Mouse (Mus musculus) stomach, embryonic 14.5 days (tissue): ENCODE measurements at regions not wholly inside any gene's neighbourhood (a gene's known extent, or its start where the extent isn't known, plus 50 kb on each side); places are given as distances from the start of the nearest gene placed in this dataset.

Experiments used
- ATAC-seq: fragments of 200-750 bp; cut with Nextera tagmentation; 2 replicates; pipeline ENCODE4 v1.8.0; 2017; ENCODE audit warnings: low read depth, moderate TSS enrichment; ENCODE audit not compliant: insufficient number of reproducible peaks, insufficient read depth, low FRiP score
- H3K27ac ChIP-seq: fragments of 300-500 bp; sonication (generic); 2 replicates; pipeline ENCODE4 v1.5.1; 2014; ENCODE audit warnings: mild to moderate bottlenecking, low read length, moderate library complexity, mixed read lengths
- H3K27me3 ChIP-seq: fragments of 300-500 bp; sonication (generic); 2 replicates; pipeline ENCODE4 v1.6.1; 2014; ENCODE audit warnings: low read length, control low read depth, mixed read lengths; ENCODE audit not compliant: control insufficient read depth, insufficient read depth
- H3K36me3 ChIP-seq: fragments of 300-500 bp; sonication (generic); 2 replicates; pipeline ENCODE4 v1.6.1; 2014; ENCODE audit warnings: mild to moderate bottlenecking, control low read depth, low read length, moderate library complexity, mixed read lengths; ENCODE audit not compliant: control insufficient read depth, insufficient read depth
- H3K4me1 ChIP-seq: fragments of 300-500 bp; sonication (generic); 2 replicates; pipeline ENCODE4 v1.6.1; 2014; ENCODE audit warnings: low read length, control low read depth, mixed read lengths; ENCODE audit not compliant: control insufficient read depth, insufficient read depth
- H3K4me2 ChIP-seq: fragments of 300-500 bp; sonication (generic); replicated peaks from 2 replicates; pipeline ENCODE4 v1.6.1; 2014; ENCODE audit warnings: low read depth, low read length, control low read depth
- H3K4me3 ChIP-seq: fragments of 300-500 bp; sonication (generic); 2 replicates; pipeline ENCODE4 v1.5.1; 2014; ENCODE audit warnings: low read depth, low read length, control low read depth
- H3K9ac ChIP-seq: fragments of 300-500 bp; sonication (generic); replicated peaks from 2 replicates; pipeline ENCODE4 v1.6.1; 2014; ENCODE audit warnings: low read depth, mild to moderate bottlenecking, control low read depth, low read length, moderate library complexity, mixed read lengths
- H3K9me3 ChIP-seq: fragments of 300-500 bp; sonication (generic); 2 replicates; pipeline ENCODE4 v1.6.1; 2016; ENCODE audit warnings: low read depth, low read length, control low read depth; ENCODE audit not compliant: control insufficient read depth
- WGBS: fragments of 180-500 bp; shearing (Covaris S2); extraction: QIAGEN DNeasy Blood & Tissue Kit; methylation state at CpG from one replicate; pipeline ENCODE4 v1.1.7; 2014; 5-methylcytosine and 5-hydroxymethylcytosine counted together

DNA sequence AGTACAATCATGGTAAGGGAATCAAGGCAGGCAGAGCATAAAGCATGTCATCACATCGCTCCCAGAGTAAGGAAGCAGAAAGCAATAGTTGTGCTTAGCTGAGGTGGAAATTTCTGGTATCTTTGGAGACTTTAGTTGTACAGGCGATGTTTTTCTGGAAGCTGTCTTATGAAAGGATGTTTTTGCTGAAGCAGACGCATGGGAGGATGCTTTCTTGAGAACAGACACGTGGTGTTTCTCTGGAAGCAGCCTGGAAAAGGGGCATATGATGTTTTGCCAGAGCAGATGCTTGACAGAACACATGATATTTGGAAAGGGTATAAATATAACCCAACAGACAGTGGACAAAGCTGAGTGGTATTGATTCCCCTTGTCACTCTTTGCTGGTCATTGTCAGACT is 722.4 kb downstream of the Mat2b start:
- WGBS = 78% methylated on average over 4 of the region's 4 CpGs
- no peak overlapping the region for H3K4me2 ChIP-seq

DNA sequence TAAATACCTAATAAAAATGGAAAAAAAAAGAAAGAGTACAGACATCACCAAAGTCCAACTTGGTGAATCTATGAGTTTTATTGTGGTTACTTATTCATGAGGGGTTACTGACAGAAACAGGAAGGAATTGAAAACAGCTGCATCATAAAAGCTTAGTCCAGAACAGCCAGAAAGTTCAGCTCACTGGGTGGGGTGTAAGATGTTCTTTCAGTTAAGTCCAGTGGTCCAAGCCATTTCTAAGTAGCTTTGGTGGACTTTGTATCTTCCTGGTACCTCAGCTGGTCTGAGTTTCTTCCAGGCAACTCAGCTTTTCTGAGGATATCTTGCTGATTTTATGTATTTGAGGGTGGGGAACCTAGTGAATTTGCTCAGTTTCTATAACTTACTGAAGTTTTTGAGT is 731.3 kb downstream of the Mat2b start:
- no peaks in the 10 kb centered on the region for H3K27me3 ChIP-seq
- no peak overlapping the region for H3K27ac ChIP-seq
- no peak for ATAC-seq
- H3K4me3 ChIP-seq = no peak overlapping the region
- no peak overlapping the region for H3K9ac ChIP-seq
- H3K4me2 ChIP-seq = no peak overlapping the region
- no peaks in the 10 kb centered on the region for H3K9me3 ChIP-seq
- no peaks in the 10 kb centered on the region for H3K4me1 ChIP-seq
- no peaks in the 10 kb centered on the region for H3K36me3 ChIP-seq

More for the DNA sequence above, 722.4 kb downstream of the Mat2b start:
- ATAC-seq = no peak
- Histone ChIP-seq H3K9me3 (no peaks in the 10 kb centered on the region), H3K27me3 (no peaks in the 10 kb centered on the region), H3K27ac (no peak overlapping the region), H3K36me3 (no peaks in the 10 kb centered on the region), H3K9ac (no peak overlapping the region), H3K4me3 (no peak overlapping the region), H3K4me1 (no peaks in the 10 kb centered on the region)

GRCm38 (mm10) chr11:39954426-39954825 is 740.6 kb downstream of the Mat2b start:
- no peak overlapping the region for H3K4me3 ChIP-seq

DNA sequence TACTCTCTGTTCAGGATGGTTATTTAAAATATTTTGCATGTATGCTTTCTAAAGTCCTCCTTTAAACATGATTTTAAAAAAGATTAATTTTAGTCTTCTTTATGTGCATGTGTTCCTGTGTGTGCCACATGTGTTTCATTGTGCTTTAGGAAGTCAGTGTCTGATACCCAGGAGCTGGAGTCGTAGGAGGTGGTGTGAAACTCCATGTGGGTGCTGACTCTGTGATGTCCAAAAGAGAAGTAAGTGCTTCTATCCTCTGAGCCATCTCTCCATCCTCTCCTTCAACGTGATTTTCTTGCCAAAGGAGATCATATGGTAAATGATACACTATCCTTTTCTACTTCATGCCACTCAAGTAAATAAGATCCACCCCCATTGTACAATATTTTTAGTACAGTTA is 750.8 kb downstream of the Mat2b start:
- no peak overlapping the region for H3K27ac ChIP-seq
- ATAC-seq = no peak
- no peaks in the 10 kb centered on the region for H3K36me3 ChIP-seq
- H3K4me2 ChIP-seq = no peak overlapping the region
- H3K27me3 ChIP-seq = no peaks in the 10 kb centered on the region
- no peaks in the 10 kb centered on the region for H3K4me1 ChIP-seq
- 82% methylated on average over 2 of the region's 2 CpGs for WGBS
- H3K9ac ChIP-seq = no peak overlapping the region
- no peaks in the 10 kb centered on the region for H3K9me3 ChIP-seq
- H3K4me3 ChIP-seq = no peak overlapping the region

More at GRCm38 (mm10) chr11:39954426-39954825, 740.6 kb downstream of the Mat2b start:
- H3K27me3 ChIP-seq = no peaks in the 10 kb centered on the region
- no peaks in the 10 kb centered on the region for H3K4me1 ChIP-seq
- no peaks in the 10 kb centered on the region for H3K9me3 ChIP-seq
- ATAC-seq = no peak
- H3K4me2 ChIP-seq = no peak overlapping the region
- no peaks in the 10 kb centered on the region for H3K36me3 ChIP-seq
- H3K9ac ChIP-seq = no peak overlapping the region
- no peak overlapping the region for H3K27ac ChIP-seq

GRCm38 (mm10) chr11:39934216-39934615 is 760.8 kb downstream of the Mat2b start:
- Histone ChIP-seq H3K27me3 (no peaks in the 10 kb centered on the region), H3K36me3 (no peaks in the 10 kb centered on the region), H3K27ac (no peak overlapping the region), H3K4me2 (no peak overlapping the region), H3K9ac (no peak overlapping the region), H3K9me3 (no peaks in the 10 kb centered on the region), H3K4me1 (no peaks in the 10 kb centered on the region), H3K4me3 (no peak overlapping the region)
- 59% methylated on average over 2 of the region's 2 CpGs for WGBS
- no peak for ATAC-seq

DNA sequence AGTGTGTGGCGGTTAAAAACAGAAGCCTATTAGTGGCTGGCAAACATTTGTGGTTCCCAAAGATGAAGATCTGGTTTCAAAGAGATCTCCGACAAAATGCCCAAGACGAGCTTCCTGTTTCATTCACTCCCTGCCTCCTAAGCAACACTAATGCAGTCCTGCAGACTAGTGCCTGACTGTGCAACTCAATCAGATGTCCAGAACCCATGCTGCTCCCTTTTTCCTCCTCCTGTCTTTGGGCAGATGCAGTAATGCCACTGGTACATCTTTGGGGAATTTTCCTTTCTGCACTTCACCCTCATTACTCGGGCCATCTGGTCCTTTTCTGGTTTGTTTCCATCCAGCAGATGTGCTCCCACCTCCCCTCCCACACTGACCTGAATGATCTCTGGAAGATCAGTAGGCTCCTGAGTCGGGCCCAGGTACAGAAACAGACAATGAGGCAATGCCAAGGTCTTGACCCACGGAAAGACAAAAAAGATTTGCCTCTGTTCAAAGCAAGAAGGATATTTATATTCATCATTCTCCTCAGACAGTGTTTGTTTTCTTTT is 771.0 kb downstream of the Mat2b start:
- ATAC-seq = no peak
- Histone ChIP-seq H3K9ac (no peak overlapping the region), H3K9me3 (no peaks in the 10 kb centered on the region), H3K4me3 (no peak overlapping the region), H3K27ac (no peak overlapping the region), H3K36me3 (no peaks in the 10 kb centered on the region), H3K27me3 (no peaks in the 10 kb centered on the region), H3K4me1 (no peaks in the 10 kb centered on the region), H3K4me2 (no peak overlapping the region)
- WGBS = 25% methylated on average over 6 of the region's 6 CpGs

DNA sequence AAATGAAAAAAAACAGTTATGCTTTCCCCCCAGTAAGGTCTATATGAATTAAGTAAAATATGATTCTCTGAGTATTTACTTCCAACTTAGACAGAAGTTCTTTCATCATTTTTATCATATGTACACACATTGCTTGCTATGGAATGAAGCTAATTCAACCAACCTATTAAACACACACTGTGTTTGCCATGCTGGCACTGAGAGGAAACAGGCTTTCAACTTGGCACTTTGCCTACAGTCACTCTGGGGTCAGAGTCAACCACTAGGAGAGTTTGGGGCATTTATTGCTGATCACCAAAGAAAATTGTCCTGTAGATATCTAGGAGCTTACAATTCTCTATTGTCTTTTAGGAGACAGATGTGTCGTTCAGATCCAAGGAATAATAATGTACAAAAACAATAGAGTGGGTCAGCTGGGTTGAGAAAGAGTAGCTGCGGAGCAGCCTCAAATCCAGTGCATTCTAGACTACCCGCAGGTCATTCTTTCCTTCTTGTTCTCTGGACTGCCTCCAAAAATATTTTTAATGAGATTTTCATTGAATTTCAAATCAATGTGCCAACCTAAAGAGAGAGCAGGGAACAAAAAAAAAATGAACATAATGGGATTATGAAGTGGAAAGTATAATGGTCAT is 777.2 kb downstream of the Mat2b start:
- Histone ChIP-seq H3K36me3 (no peaks in the 10 kb centered on the region), H3K9ac (no peak overlapping the region), H3K4me3 (no peak overlapping the region), H3K4me2 (no peak overlapping the region), H3K27me3 (no peaks in the 10 kb centered on the region), H3K9me3 (no peaks in the 10 kb centered on the region), H3K27ac (no peak overlapping the region), H3K4me1 (no peaks in the 10 kb centered on the region)
- no peak for ATAC-seq
- 76% methylated on average over 3 of the region's 3 CpGs for WGBS

GRCm38 (mm10) chr11:39899644-39900225 is 795.3 kb downstream of the Mat2b start:
- Histone ChIP-seq H3K4me1 (no peaks in the 10 kb centered on the region), H3K27ac (no peak overlapping the region), H3K9me3 (no peaks in the 10 kb centered on the region), H3K4me2 (no peak overlapping the region), H3K4me3 (no peak overlapping the region), H3K9ac (no peak overlapping the region), H3K27me3 (no peaks in the 10 kb centered on the region), H3K36me3 (no peaks in the 10 kb centered on the region)
- 75% methylated on average over 6 of the region's 6 CpGs for WGBS
- no peak for ATAC-seq

- H3K36me3 ChIP-seq = no peaks in the 10 kb centered on the region
These were observed 811.7 kb downstream of the Mat2b start for GRCm38 (mm10) chr11:39883305-39883704.

More at GRCm38 (mm10) chr11:39883305-39883704, 811.7 kb downstream of the Mat2b start:
- no peak overlapping the region for H3K4me2 ChIP-seq
- H3K4me1 ChIP-seq = no peaks in the 10 kb centered on the region
- ATAC-seq = no peak
- no peak overlapping the region for H3K4me3 ChIP-seq
- 88% methylated on average over 1 of the region's 1 CpGs for WGBS
- no peak overlapping the region for H3K9ac ChIP-seq
- no peaks in the 10 kb centered on the region for H3K9me3 ChIP-seq
- H3K27me3 ChIP-seq = no peaks in the 10 kb centered on the region
- no peak overlapping the region for H3K27ac ChIP-seq
